Mouse (Mus musculus): Measurements from ENCODE around the gene Mcts2.

Mcts2 gene

GRCm38 (mm10) chr2:152686399-152686798, 436 bp upstream of the Mcts2 start:
- no peak for DNase-seq (ENCODE audit: low spot score in 2 of 2)

GRCm38 (mm10) chr2:152691564-152692217, 4.9 kb downstream of the Mcts2 start:
- DNase-seq (ENCODE audit: low spot score in 2 of 2), result no peak

GRCm38 (mm10) chr2:152693233-152693632, 6.4 kb downstream of the Mcts2 start:
- DNase-seq (ENCODE audit: low spot score in 2 of 2), result no peak

- DNase-seq (ENCODE audit: low spot score in 2 of 2), result no peak
Measured at GRCm38 (mm10) chr2:152693735-152694134, 6.9 kb downstream of the Mcts2 start.

- DNase-seq (ENCODE audit: low spot score in 2 of 2), result no peak
Measured at GRCm38 (mm10) chr2:152694708-152695107, 7.9 kb downstream of the Mcts2 start.

- no peak for DNase-seq (ENCODE audit: low spot score in 2 of 2)
Measured at GRCm38 (mm10) chr2:152696016-152696415, 9.2 kb downstream of the Mcts2 start.

- peak; percentile 86 to 91 for DNase-seq (ENCODE audit: low spot score in 2 of 2)
Measured at GRCm38 (mm10) chr2:152696476-152697164, 9.8 kb downstream of the Mcts2 start.

- DNase-seq (ENCODE audit: low spot score in 2 of 2), result no peak
Measured at GRCm38 (mm10) chr2:152700138-152700537, 13.3 kb downstream of the Mcts2 start.

- DNase-seq (ENCODE audit: low spot score in 2 of 2), result no peak
Measured at GRCm38 (mm10) chr2:152700725-152701124, 13.9 kb downstream of the Mcts2 start.

GRCm38 (mm10) chr2:152703596-152704255, 16.9 kb downstream of the Mcts2 start:
- DNase-seq (ENCODE audit: low spot score in 2 of 2), result no peak

- DNase-seq (ENCODE audit: low spot score in 2 of 2), result no peak
Measured at GRCm38 (mm10) chr2:152704256-152704605, 17.4 kb downstream of the Mcts2 start.

- DNase-seq (ENCODE audit: low spot score in 2 of 2), result no peak
Measured at GRCm38 (mm10) chr2:152704811-152705370, 18.1 kb downstream of the Mcts2 start.

GRCm38 (mm10) chr2:152705993-152706571, 19.2 kb downstream of the Mcts2 start:
- DNase-seq (ENCODE audit: low spot score in 2 of 2), result no peak

- DNase-seq (ENCODE audit: low spot score in 2 of 2), result no peak
Measured at GRCm38 (mm10) chr2:152707186-152707585, 20.4 kb downstream of the Mcts2 start.

GRCm38 (mm10) chr2:152707627-152708026, 20.8 kb downstream of the Mcts2 start:
- peak; percentile 83 to 92 for DNase-seq (ENCODE audit: low spot score in 2 of 2)

GRCm38 (mm10) chr2:152709066-152709465, 22.2 kb downstream of the Mcts2 start:
- no peak for DNase-seq (ENCODE audit: low spot score in 2 of 2)

GRCm38 (mm10) chr2:152716241-152716772, 29.5 kb downstream of the Mcts2 start:
- peak in 1 of 2 experiments; percentile 79 for DNase-seq (ENCODE audit: low spot score in 2 of 2)

- no peak for DNase-seq (ENCODE audit: low spot score in 2 of 2)
Measured at GRCm38 (mm10) chr2:152717652-152718051, 30.8 kb downstream of the Mcts2 start.

GRCm38 (mm10) chr2:152718076-152718475, 31.2 kb downstream of the Mcts2 start:
- no peak for DNase-seq (ENCODE audit: low spot score in 2 of 2)

GRCm38 (mm10) chr2:152723651-152724331, 37.0 kb downstream of the Mcts2 start:
- DNase-seq (ENCODE audit: low spot score in 2 of 2), result no peak

GRCm38 (mm10) chr2:152724332-152724723, 37.5 kb downstream of the Mcts2 start:
- no peak for DNase-seq (ENCODE audit: low spot score in 2 of 2)
